Mouse (Mus musculus) liver, adult 2 months (tissue): Measurements from ENCODE around the gene Slc41a3.

Source experiments
- CTCF ChIP-seq: fragments of 200-500 bp; IDR thresholded peaks from 2 replicates; pipeline ENCODE4 v1.5.1; 2011; ENCODE audit warnings: low read depth, low read length, control low read depth
- POLR2A ChIP-seq: fragments of 200-500 bp; IDR thresholded peaks from 2 replicates; pipeline ENCODE4 v1.6.1; 2011; ENCODE audit warnings: low read length, control low read depth; ENCODE audit not compliant: insufficient read depth; ENCODE audit errors: extremely low read depth

- TF ChIP-seq POLR2A (no peak), CTCF (peak; percentile 38)
Measured at GRCm38 (mm10) chr6:90608186-90608585, 3.7 kb downstream of the Slc41a3 start.
